Mouse (Mus musculus) forebrain, embryonic 13.5 days (tissue): ENCODE data around the gene Oca2. TPM values are rescaled to one million over a fixed set of nuclear protein-coding genes. Genes with fewer than 3 reads are reported as not detected.

Experiments
- ATAC-seq: fragments of 200-750 bp; cut with Nextera tagmentation; 2 replicates; pipeline ENCODE4 v1.8.0; 2017
- H3K27ac ChIP-seq: fragments of 300-500 bp; sonication (generic); 2 replicates; pipeline ENCODE4 v1.5.1; 2015; ENCODE audit warnings: inconsistent platforms, mild to moderate bottlenecking, moderate library complexity
- H3K27me3 ChIP-seq: fragments of 300-500 bp; sonication (generic); 2 replicates; pipeline ENCODE4 v1.6.1; 2015; ENCODE audit warnings: mild to moderate bottlenecking, inconsistent platforms
- H3K36me3 ChIP-seq: fragments of 300-500 bp; sonication (generic); 2 replicates; pipeline ENCODE4 v1.6.1; 2015; ENCODE audit warnings: mild to moderate bottlenecking, inconsistent platforms; ENCODE audit not compliant: poor library complexity, severe bottlenecking
- H3K4me1 ChIP-seq: fragments of 300-500 bp; sonication (generic); 2 replicates; pipeline ENCODE4 v1.6.1; 2015; ENCODE audit warnings: inconsistent platforms
- H3K4me2 ChIP-seq: fragments of 300-500 bp; sonication (generic); 2 replicates; pipeline ENCODE4 v1.6.1; 2015; ENCODE audit warnings: inconsistent platforms, mild to moderate bottlenecking, moderate library complexity
- H3K4me3 ChIP-seq: fragments of 300-500 bp; sonication (generic); 2 replicates; pipeline ENCODE4 v1.5.1; 2015; ENCODE audit warnings: mild to moderate bottlenecking, inconsistent platforms
- H3K9ac ChIP-seq: fragments of 300-500 bp; sonication (generic); 2 replicates; pipeline ENCODE4 v1.6.1; 2015; ENCODE audit warnings: mild to moderate bottlenecking, inconsistent platforms
- H3K9me3 ChIP-seq: fragments of 300-500 bp; sonication (generic); replicated peaks from 2 replicates; pipeline ENCODE4 v1.6.1; 2016; ENCODE audit warnings: inconsistent platforms
- WGBS: fragments of 180-500 bp; shearing (Covaris S2); methylation state at CpG from one replicate; pipeline ENCODE4 v1.1.7; 2015; 5-methylcytosine and 5-hydroxymethylcytosine counted together
- polyA plus RNA-seq: library from polyadenylated mRNA; unstranded; fragments of >200 nt; fragmentation: Nextera tagmentation; extraction: Ambion mirVana; gene quantifications from 2 replicates; pipeline ENCODE4 v1.2.1, GENCODE M21; 2015

The Oca2 gene
- polyA plus RNA-seq, 1 experiment from 2014 or later: 0.66 TPM

DNA sequence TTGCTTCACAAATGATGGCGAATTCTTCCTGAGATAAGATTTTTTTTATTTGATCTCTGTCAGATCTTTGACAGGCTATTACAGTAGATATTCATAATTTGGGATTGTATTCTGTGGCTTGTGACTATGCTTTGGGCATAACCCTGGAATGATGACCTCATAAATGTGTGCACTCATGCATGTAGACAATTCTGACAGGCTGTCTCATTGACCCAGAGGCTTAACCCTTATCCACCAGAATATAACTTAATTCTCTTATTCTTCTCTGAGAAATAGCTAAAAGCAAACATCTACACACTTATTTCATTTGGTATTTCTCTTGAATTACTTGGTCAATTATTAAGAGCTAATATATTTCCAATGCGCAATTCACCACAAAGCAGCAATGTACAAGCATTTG, 37.9 kb downstream of the Oca2 start:
- Histone ChIP-seq H3K27me3 (no peaks in the 10 kb centered on the region), H3K27ac (no peak overlapping the region), H3K36me3 (no peaks in the 10 kb centered on the region), H3K4me1 (no peaks in the 10 kb centered on the region), H3K4me2 (no peak overlapping the region), H3K9me3 (no peaks in the 10 kb centered on the region), H3K4me3 (no peak overlapping the region), H3K9ac (no peak overlapping the region)
- no peak for ATAC-seq
- WGBS: 89% methylated on average over 2 of the region's 2 CpGs

DNA sequence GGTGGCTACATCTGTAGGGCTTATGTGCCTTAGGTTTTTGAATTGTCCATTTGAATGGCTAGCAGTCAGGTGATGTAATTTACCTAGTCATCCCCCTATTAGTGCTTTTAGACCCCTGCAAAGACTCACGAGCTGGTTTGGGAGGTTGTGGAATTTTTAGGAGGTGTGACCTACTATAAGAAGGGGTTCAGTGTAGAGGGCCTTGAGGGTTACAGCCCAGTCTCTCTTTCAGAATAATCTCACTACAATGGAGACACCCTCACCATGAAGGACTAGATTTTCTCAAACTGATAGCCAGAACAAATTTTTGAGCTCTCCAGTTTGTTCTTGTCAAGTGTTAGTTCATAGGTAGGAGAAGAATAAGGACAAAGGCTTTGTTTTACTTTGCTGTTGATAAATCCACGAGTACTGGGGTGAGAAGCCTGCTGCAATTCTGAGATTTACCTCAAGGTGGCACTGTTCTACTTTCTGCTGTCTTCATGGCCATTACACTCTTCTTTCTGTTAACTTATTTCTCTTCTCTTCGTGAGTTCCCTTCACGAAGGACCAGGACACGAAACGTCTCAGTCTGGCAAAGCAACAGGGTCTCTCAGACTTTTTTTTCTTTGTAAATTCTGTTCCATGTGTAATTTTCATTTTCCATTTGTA, 52.0 kb downstream of the Oca2 start:
- Histone ChIP-seq H3K36me3 (no peaks in the 10 kb centered on the region), H3K4me3 (no peak overlapping the region), H3K27ac (no peak overlapping the region), H3K27me3 (no peaks in the 10 kb centered on the region), H3K9ac (no peak overlapping the region), H3K4me2 (no peak overlapping the region), H3K4me1 (no peaks in the 10 kb centered on the region), H3K9me3 (0 out of 2 replicates have a peak, but pooled peaks cover 4% of the 10 kb centered on the region)
- 40% methylated on average over 6 of the region's 6 CpGs for WGBS
- ATAC-seq: peak; percentile 86

DNA sequence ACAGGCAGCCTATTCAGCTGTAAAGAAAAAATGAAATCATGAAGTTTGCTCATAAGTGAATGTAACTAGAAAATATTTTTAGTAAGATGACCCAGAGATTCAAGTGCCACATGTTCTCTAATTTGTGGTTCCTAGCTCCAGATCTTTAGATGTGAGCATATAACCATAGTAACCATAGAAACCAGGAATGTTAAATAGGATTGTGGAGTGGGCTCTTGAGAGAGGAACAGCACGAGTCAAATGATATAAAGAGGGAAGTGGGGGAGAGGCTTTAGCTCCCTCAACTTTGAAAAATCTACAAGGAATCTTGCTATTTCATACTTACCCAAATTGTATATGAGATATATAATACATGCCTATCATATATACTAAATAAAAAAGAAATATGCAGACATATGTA, 64.8 kb downstream of the Oca2 start:
- ATAC-seq: no peak

DNA sequence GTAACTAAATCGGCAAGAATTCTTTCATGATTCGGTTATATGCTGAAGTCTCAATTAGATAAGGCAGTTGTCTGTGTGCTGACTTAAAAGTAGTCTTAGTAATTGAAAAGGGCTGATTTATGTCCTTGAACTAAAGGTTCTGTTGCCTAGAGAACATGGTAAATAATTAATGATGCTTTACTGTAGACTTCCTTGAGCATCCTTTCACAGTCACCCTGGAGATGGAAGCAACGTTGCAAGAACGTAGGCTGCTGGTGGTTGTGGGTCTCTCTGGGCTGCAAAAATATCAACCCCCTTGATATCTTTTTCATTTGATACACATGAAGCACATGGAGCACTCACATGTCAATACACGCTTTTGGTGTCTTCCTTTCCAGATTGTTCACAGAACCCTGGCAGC, 74.8 kb downstream of the Oca2 start:
- no peak for ATAC-seq
- Histone ChIP-seq H3K9ac (no peak overlapping the region), H3K4me3 (no peak overlapping the region), H3K36me3 (no peaks in the 10 kb centered on the region), H3K4me1 (0 out of 2 replicates have a peak, but pooled peaks cover 6% of the 10 kb centered on the region), H3K27me3 (no peaks in the 10 kb centered on the region), H3K9me3 (no peaks in the 10 kb centered on the region), H3K4me2 (no peak overlapping the region), H3K27ac (no peak overlapping the region)
- WGBS: 89% methylated on average over 5 of the region's 5 CpGs

More for the DNA sequence above, 64.8 kb downstream of the Oca2 start:
- Histone ChIP-seq H3K27me3 (no peaks in the 10 kb centered on the region), H3K4me1 (no peaks in the 10 kb centered on the region), H3K27ac (no peak overlapping the region), H3K9ac (no peak overlapping the region), H3K9me3 (no peaks in the 10 kb centered on the region), H3K4me3 (no peak overlapping the region), H3K36me3 (no peaks in the 10 kb centered on the region), H3K4me2 (no peak overlapping the region)
- 3% methylated on average over 1 of the region's 1 CpGs for WGBS

DNA sequence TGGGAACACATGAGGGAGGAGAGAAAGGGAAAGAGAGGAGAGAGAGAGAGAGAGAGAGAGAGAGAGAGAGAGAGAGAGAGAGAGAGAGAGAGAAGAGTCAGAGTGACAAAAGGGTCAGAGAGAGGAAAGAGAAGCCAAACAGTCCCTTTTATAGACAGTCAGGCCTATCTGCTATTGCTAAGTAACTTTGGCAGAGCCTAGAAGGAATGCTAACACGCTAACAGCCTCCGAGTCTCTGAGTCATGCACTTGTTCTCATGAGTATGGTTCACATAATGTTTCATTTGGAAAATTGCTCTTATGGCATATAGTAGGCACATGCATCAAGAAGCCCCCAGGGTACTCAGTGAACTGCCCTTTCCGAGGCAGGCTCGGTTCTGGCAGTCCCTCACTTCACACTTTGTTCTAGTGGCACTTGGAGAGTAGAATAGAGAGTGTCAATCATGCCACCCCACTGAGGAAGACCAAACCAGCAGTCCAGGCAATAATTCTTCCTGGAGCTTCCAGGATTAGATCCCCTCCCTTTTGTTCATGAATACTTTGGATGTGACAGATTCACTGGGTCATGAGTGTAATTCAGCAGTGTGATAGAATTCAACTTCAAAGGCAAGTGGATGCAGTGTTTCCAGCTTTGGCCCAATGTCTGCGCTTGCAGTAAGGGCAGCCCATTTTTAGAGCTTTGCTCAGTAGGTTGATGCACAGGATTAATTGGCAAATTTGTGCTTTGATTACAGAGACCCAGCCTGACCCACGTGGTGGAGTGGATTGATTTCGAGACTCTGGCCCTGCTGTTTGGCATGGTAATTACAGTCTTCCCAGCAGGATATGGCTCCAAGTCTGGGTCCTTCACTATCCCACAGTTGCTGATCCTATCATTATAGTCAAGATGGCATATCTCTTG, 76.3 kb downstream of the Oca2 start:
- no peaks in the 10 kb centered on the region for H3K36me3 ChIP-seq
- no peak overlapping the region for H3K4me2 ChIP-seq
- no peak overlapping the region for H3K4me3 ChIP-seq
- WGBS: 39% methylated on average over 7 of the region's 7 CpGs
- H3K27ac ChIP-seq: no peak overlapping the region
- no peaks in the 10 kb centered on the region for H3K9me3 ChIP-seq
- H3K9ac ChIP-seq: no peak overlapping the region
- 0 out of 2 replicates have a peak, but pooled peaks cover 6% of the 10 kb centered on the region for H3K4me1 ChIP-seq
- peak; percentile 81 for ATAC-seq
- H3K27me3 ChIP-seq: no peaks in the 10 kb centered on the region

DNA sequence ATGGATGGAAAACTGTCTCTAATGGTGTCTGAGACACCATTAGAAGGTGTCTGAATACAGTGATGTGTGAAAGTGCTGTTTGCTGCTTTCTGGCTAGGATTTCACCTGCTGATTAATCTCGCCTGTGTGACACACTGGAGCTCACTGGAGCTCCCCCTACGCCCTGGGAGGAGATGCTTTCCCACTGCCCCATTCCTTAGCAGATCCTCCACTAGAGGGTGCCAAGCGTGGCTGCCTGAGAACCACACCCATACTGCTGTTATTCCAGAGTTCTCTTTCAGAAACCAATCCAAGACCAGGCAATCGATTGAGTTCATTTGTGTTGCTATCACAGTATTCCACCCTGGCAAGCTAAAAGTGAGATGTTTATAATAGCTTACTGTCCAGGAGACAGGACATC, 88.2 kb downstream of the Oca2 start:
- no peak overlapping the region for H3K9ac ChIP-seq
- no peaks in the 10 kb centered on the region for H3K27me3 ChIP-seq
- no peaks in the 10 kb centered on the region for H3K36me3 ChIP-seq
- no peak overlapping the region for H3K4me3 ChIP-seq
- H3K4me1 ChIP-seq: no peaks in the 10 kb centered on the region
- H3K27ac ChIP-seq: no peak overlapping the region
- no peaks in the 10 kb centered on the region for H3K9me3 ChIP-seq
- H3K4me2 ChIP-seq: no peak overlapping the region
- no peak for ATAC-seq
- 41% methylated on average over 4 of the region's 4 CpGs for WGBS

DNA sequence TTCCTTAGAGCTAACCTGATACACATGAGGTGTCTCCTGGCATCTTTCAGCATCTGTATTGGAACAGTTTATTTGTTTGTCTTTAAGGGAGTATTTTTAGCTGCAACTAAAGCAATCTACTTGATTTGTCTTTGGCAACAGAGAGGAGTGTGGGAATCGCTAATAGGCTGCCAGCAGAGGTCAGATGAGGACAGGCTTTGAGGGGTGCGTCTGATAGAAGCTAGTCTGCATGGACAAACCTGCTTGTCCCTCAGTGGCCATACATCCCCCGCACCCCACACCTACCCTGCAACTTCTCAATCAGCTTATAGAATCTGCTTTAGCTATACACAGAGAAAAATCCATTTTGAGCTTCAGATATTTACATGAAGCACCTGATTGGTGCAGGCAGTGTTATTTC, 109.0 kb downstream of the Oca2 start:
- Histone ChIP-seq H3K27ac (no peak overlapping the region), H3K27me3 (no peaks in the 10 kb centered on the region), H3K4me1 (no peaks in the 10 kb centered on the region), H3K4me3 (no peak overlapping the region), H3K9me3 (no peaks in the 10 kb centered on the region), H3K9ac (no peak overlapping the region), H3K4me2 (no peak overlapping the region), H3K36me3 (no peaks in the 10 kb centered on the region)
- WGBS: 54% methylated on average over 3 of the region's 3 CpGs
- ATAC-seq: no peak

DNA sequence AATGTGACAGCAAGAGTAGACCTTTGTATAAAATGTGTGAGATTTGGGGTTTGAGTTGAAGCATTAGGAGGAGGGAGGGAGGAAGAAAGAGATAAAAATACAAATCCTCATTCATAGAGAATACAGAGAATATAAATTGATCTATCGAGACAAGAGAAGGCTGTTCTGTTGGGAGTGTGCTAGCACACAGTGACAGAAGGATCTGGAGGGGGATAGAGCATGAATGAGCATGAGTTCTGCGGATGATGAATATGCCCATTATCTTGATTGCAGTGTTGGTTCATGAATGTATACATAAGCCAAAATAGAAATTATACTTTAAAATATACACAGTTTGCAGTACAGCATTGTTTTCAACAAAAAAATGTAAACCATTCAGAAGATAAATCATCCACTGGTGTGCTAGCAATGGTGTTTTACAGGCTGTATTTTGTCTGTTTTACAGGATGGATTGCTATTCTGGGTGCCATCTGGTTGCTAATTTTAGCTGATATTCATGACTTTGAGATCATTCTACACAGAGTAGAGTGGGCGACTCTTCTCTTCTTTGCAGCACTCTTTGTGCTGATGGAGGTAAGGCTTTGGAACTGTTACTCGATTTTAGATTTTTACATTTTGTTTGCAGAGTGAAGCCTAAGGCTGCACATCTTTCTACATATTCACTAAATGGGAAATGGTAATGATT, 117.2 kb downstream of the Oca2 start:
- Histone ChIP-seq H3K27ac (no peak overlapping the region), H3K27me3 (no peaks in the 10 kb centered on the region), H3K36me3 (no peaks in the 10 kb centered on the region), H3K4me1 (no peaks in the 10 kb centered on the region), H3K4me2 (no peak overlapping the region), H3K9ac (no peak overlapping the region), H3K9me3 (no peaks in the 10 kb centered on the region), H3K4me3 (no peak overlapping the region)
- WGBS: 87% methylated on average over 4 of the region's 4 CpGs
- no peak for ATAC-seq

DNA sequence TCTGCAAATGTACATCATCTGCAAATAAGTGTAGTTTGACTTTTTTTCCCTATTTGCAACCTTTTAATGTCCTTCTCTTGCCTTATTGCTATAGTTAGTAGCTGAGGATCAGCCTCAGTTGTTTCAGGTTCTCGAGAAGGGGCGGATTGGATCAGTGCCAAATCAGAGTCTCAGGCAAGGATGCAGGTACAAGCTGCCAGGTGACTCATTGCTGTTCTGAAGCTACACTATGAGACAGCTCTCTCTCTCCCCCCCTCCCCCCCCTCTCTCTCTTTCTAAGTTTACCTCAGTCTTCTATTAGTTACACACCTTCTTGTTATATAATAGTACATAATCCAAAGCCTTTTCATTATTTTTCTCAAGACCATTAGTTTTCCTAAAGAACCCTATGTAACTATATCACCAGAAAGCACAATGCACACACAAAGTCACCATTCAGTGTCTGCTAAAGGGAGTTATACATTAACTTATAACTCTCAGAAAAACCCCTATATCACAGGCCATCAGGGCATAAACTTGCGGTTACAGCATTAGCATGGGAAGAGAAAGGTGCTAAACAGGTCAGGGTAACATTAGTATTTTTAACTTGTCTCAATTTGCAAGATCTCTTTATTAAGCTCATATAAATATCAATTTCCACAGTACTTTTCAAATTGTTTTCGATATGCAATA, 142.3 kb downstream of the Oca2 start:
- 89% methylated on average over 4 of the region's 4 CpGs for WGBS
- no peak overlapping the region for H3K27ac ChIP-seq
- no peak for ATAC-seq
- no peaks in the 10 kb centered on the region for H3K36me3 ChIP-seq
- H3K9ac ChIP-seq: no peak overlapping the region
- no peaks in the 10 kb centered on the region for H3K4me1 ChIP-seq
- no peaks in the 10 kb centered on the region for H3K27me3 ChIP-seq
- no peak overlapping the region for H3K4me3 ChIP-seq
- no peak overlapping the region for H3K4me2 ChIP-seq
- no peaks in the 10 kb centered on the region for H3K9me3 ChIP-seq

DNA sequence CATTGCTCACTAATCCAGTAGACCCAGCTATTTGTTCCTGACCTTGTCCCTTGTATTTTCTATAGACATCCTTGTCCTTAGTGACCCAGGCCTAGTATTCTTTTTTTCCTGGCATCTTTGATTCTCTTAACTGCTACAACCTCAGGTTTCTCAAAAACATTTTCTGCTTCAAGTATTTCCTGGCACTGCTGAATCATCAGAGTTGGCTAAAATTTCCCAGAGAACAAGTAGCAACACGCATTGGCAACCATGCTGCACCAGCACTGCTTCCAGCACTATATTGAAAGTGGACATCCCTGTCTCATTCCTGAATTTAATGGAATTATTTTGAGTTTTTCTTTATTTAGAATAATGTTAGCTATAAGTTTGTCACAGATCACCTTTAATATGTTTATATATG, 143.1 kb downstream of the Oca2 start:
- WGBS: 76% methylated on average over 1 of the region's 1 CpGs
- Histone ChIP-seq H3K4me3 (no peak overlapping the region), H3K4me1 (no peaks in the 10 kb centered on the region), H3K27ac (no peak overlapping the region), H3K27me3 (no peaks in the 10 kb centered on the region), H3K4me2 (no peak overlapping the region), H3K9me3 (no peaks in the 10 kb centered on the region), H3K36me3 (no peaks in the 10 kb centered on the region), H3K9ac (no peak overlapping the region)
- ATAC-seq: no peak

DNA sequence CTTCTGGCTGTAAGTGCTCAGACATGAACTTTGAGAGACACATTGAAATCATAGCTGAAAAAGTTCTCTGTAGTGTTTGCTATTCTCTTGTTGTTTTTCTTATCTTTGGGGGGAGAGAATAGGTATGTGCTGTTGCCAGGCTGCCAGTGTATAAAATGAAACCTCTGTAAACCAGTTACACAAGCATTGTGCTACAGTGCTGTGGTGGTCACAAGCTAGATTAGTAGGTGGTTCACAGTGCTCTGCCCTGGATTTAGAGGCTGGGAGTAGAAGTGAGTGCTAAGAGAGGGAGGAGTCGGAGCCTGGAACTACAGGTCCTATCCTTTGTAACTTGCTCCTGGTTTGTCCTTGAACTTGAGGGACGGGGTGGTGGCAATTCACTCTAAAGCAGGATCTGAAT, 148.7 kb downstream of the Oca2 start:
- Histone ChIP-seq H3K27me3 (no peaks in the 10 kb centered on the region), H3K4me1 (no peaks in the 10 kb centered on the region), H3K4me2 (no peak overlapping the region), H3K4me3 (no peak overlapping the region), H3K9me3 (no peaks in the 10 kb centered on the region), H3K27ac (no peak overlapping the region), H3K9ac (no peak overlapping the region), H3K36me3 (no peaks in the 10 kb centered on the region)
- no peak for ATAC-seq
- WGBS: 82% methylated on average over 2 of the region's 2 CpGs
